ENCODE assay signal across 13 mouse cellular contexts in genomic region chr1:79454164-79454563, GRCm38 (mm10).
"Had no signal": no experiment of that assay in that cellular context is flagged by ENCODE, and none has a peak within 500 bp of the region (broad histone marks: within the 10 kb centered on the region; RNA-seq: fewer than 3 reads in every experiment).

No protein-coding gene starts in this region.

- H3K9ac ChIP-seq: liver, embryonic 15.5 days; midbrain, embryonic 13.5 days had no signal

- DNase-seq: kidney, postnatal 25 days; lung, adult 2 months; lung, postnatal 36 days; right cerebral cortex, postnatal 4 days; spleen, adult 18-20 months; thymus, adult 2 months; thymus, postnatal 25 days had no signal

- H3K27me3 ChIP-seq: liver, embryonic 15.5 days had no signal

- H3K9me3 ChIP-seq: limb, embryonic 10.5 days; liver, embryonic 15.5 days; midbrain, embryonic 13.5 days had no signal

- H3K27ac ChIP-seq: left cerebral cortex, adult 2 months; limb, embryonic 10.5 days; liver, embryonic 15.5 days; midbrain, embryonic 13.5 days had no signal

- H3K36me3 ChIP-seq: limb, embryonic 10.5 days; liver, embryonic 15.5 days; midbrain, embryonic 13.5 days had no signal

- H3K4me3 ChIP-seq: left cerebral cortex, adult 2 months; limb, embryonic 10.5 days; liver, embryonic 15.5 days; midbrain, embryonic 13.5 days had no signal

- H3K4me1 ChIP-seq: liver, embryonic 15.5 days had no signal

- H3K4me2 ChIP-seq: liver, embryonic 11.5 days; liver, embryonic 15.5 days; midbrain, embryonic 13.5 days had no signal

- ATAC-seq: lung, postnatal 0 days; midbrain, embryonic 13.5 days had no signal
